Mouse (Mus musculus): ENCODE measurements around the gene Tfap2b. TPM values are rescaled to one million over a fixed set of nuclear protein-coding genes. Genes with fewer than 3 reads are reported as not detected.

Tfap2b gene
- polyA plus RNA-seq (2017; shearing (Covaris generic)): 0.45 TPM

DNA sequence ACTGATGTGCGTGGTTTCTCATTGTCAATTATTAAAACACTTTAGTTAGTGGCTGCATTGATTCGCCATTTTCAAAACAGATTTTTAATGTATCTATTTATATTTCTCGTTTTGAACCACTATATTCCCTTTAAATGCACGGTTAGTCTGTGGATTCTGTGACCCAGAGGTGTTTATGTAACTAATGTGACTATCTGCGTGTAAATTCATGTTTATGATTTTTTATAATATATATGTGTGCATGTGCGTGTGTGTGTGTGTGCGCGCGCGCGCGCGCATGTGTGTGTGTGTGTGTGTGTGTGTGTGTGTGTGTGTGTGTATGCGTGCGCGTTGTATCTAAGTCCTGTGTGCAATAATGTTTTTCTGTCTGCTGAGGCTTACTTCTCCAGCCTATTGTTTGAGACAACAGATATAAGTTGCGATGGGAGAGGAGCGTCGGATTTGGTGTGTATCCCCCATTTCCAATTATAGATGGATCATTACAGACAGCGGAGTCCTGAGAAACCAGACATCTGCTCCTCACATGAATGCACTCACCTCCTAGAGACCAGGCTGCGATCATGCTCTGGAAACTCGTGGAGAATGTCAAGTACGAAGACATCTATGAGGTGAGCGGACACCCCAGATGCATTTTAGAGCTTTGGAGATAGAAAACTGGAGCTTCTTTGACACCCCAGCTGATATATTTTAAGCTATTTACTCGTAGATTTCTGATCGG lies at the start of gene Tfap2b:
Gene Tfap2b (plus strand): TSS at position 274 of the 718 bp plus-strand sequence.

Other genes with a start within 250 kb of the Tfap2b start
- gene Tfap2d, start 105.9 kb upstream of the Tfap2b start, polyA plus RNA-seq (2017; shearing (Covaris generic)): not detected

Measured in naive thymus-derived CD4-positive, alpha-beta T cell, adult 5 months (primary cell).